Mouse (Mus musculus): Measurements from ENCODE around the gene Ccdc82. TPM values are rescaled to one million over a fixed set of nuclear protein-coding genes. Genes with fewer than 3 reads are reported as not detected.

Gene Ccdc82
- total RNA-seq, 4 experiments from 2014 or later, result 15.8 to 30.0 (median 21.9) TPM

Other genes with a start within 250 kb of the Ccdc82 start
- 1 to 10 TPM; 7.7 to 9.5 (median 8.0) TPM for gene Jrkl, start 1.1 kb upstream of the Ccdc82 start, total RNA-seq (2022)
- gene Maml2, start 51.0 kb downstream of the Ccdc82 start, total RNA-seq (2022), result 10 to 100 TPM in 2 of 4 experiments, 1 to 10 TPM in 2; 6.7 to 13.7 (median 9.6) TPM
- gene Gm17571, start 199.8 kb downstream of the Ccdc82 start, total RNA-seq (2022), result not detected

All from adrenal gland, adult 8-10 months (tissue).